Mouse (Mus musculus): ENCODE results near the gene Sox5. TPM values are rescaled to one million over a fixed set of nuclear protein-coding genes. Genes with fewer than 3 reads are reported as not detected.

Sox5 gene
- total RNA-seq, 2 experiments from 2014 or later = 15.5 to 16.1 TPM

DNA sequence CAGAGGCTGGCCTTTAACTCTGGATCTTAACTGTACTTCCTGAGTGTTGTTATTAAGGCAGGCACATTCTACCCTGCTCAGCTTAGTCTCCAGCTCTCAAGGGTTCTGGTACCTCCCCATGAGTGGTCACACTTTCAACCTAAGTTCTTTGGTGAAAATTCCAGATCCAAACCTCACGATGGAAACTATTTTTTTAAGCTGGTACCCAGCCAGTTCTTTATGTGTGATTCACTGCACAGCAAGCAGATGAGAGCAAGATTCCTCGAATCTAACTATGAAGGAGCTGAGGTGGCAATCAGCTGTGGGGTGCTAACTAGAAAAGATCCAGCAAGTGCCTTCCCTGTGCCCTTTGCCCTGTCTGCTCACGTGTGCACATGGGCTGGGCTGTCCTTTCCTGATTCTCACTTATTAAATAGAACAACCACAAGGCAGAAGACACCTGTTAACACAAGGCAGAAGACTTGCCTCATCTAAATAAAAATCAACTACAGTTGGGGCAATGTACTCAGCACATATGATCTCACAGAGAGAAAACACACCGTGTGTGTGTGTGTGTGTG, 118.2 kb downstream of the Sox5 start:
- no peak for DNase-seq (ENCODE audit: low spot score in 2 of 2)

DNA sequence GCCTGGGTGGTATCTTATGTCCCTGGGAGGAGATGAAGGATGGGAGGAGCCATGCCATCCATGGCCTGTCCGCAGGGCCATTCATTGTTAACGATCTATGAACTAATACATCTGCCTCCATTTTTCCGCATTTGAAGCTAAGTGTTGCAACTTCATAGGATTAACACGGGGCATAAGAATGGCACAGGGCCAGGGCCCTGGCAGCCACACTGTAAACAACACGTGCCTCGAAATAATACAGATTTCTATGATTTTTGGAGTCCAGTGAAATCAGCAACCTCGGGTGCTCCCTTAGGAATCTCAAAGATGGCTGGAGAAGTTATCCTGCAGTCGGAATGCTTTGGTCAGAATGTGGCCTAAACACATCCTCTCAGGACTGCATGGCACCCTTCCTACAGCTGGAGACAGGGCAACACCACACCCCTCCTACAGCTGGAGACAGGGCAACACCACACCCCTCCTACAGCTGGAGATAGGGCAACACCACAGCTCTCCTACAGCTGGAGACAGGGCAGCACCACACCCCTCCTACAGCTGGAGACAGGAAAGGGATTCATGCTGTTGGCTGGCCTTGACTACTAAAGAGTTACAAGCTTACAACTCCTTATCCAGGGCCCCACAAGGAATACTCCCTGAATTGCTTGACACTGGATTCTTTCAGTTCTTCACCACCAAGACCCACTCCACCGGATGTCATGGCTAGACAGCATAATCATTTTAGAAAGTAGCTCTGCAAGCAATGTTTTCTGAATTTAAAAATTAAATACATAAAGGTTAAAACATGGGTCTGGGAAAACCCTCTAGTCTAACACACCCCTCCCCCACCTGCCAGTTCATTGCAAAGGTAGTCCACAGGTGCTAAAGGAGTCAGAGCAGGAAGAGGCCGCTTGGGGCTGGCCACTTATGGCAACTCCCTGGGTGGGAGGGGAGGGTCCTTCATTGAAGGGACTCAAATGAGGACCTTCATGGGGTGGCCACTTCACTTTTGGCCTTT, 122.4 kb downstream of the Sox5 start:
- DNase-seq (ENCODE audit: low spot score in 2 of 2) = no peak

DNA sequence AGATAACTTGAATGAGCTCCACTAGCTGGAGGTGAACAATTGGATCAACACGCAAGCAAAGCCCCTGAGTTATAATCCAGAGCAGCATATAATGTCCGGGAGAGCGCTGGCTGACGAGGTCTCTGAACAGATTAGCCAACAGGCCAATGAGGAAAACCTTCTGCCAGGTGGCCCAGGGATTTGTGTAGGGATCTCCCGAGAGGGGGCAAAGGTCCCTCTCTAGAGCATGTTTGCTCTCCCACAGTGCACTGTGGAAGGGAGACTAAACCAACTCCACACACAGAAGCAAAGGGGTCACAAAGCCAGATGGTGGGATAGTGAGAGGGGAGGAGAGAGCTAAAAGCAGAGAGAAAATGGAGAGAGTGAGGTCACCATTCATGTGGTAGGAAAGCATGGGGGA, 128.9 kb downstream of the Sox5 start:
- no peak for DNase-seq (ENCODE audit: low spot score in 2 of 2)

DNA sequence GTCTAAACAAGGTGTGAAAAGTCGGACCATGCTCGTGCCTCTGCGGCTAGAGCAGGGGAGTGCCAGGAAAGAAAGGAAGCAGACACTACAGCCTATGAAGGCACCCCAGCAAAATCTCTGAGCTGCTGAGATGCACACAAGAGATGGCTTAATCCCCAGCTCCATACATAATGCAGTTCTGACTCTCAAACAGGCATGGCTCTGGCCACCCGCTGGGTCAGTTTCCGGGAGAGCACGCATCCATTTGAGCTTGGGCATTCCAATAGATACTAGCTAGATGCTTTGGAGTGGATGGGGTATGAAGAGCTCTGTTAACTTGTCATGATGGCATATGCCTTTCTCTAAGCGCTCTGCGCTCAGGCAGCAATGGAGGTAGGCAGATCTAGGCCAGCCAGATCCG, 132.9 kb downstream of the Sox5 start:
- DNase-seq (ENCODE audit: low spot score in 2 of 2) = no peak

DNA sequence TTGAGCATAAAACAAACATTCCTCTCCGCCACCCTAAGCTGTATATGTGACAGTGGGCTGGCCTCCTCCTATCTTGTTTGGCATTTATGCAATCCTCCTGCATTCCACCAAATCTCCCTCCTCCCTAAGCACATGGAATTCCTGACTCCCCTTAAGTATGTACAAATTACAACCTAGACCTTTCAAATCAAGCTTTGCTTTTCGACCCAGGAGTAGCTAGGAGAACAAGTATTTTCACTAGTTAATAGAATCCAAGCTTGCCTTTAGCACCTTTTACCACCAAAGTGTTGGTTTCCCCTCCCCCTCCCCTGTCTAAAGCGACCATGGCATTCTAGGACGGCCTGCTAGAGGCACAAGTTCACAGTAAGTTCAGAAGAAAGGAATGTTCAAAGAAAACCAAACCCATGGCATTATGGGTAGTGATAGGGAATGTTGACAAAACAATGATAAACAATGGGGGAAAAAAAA, 133.6 kb downstream of the Sox5 start:
- DNase-seq (ENCODE audit: low spot score in 2 of 2) = no peak

DNA sequence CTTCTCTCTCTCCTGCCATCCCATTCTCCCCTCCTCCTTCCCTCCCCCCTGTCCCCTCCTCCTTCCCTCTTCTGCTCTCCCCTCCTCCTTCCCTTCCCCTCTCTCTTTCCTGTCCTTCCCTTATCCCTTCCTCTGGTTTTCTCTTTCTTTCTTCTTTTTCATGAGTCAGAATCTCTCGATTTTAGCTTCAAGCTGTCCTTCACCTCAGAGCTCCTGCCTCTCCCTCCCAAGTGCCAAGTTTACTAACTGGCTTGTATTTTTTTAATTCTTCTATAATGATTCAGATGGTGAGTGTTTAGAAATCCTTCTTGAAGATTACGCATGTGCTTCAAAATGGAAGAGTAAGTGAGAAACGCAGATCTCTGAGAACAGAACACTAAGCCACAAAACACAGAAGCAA, 135.4 kb downstream of the Sox5 start:
- no peak for DNase-seq (ENCODE audit: low spot score in 2 of 2)

DNA sequence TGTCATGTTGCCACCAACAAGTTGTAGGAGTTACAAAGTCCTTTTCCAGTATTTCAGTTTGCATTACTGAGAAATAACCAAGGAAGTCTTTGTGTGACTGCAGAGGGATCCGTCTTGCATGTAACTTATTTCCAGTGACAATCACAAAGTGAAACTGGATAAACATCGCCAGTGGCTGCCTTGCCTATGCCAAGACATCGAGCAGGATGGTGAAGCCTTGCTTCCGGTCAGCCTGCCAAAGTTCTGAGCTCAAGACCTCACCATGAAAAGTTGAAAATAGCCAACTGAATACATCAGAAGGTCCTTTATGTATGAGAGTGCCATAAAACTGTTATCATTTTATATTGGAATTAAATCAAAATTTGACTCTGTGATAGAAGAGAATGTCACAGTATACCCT, 136.0 kb downstream of the Sox5 start:
- no peak for DNase-seq (ENCODE audit: low spot score in 2 of 2)

DNA sequence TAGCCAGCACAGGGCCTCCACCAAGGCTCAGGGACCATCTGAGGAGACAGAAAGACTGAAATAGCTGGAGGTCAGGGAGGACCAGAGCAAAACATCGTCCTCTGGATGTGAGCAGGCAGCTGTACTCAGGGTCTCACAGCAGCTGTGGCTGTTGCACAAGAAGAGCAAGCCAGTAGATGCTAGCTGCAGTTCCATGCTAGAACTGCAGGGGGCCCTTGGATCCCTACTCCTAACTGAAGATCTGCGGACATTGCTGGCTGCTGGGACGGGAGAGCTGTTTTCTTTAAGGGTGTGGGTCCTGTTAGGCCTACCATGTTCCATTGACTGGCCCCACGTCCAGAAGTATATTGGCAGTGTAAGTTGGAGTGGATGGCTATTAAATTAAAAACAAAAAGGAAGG, 137.1 kb downstream of the Sox5 start:
- DNase-seq (ENCODE audit: low spot score in 2 of 2) = no peak

DNA sequence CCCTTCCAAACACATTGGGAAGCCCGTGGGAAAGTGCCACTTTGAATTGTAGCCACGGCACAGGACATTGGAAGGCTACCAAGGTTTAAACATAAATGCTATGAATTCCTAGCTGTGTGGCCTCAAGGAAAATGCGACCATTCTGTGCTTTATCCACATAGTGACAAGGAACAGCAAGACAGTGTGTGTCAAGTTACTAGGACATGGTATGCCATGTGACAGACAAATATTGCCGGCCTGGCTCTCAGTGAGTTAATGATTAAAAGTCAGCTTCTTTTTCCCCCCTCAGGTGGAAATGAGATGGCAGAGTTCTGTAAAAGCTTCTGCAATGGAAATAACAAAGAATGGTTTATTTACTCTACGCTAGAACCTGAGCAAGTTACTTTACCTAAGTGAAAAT, 138.2 kb downstream of the Sox5 start:
- no peak for DNase-seq (ENCODE audit: low spot score in 2 of 2)

DNA sequence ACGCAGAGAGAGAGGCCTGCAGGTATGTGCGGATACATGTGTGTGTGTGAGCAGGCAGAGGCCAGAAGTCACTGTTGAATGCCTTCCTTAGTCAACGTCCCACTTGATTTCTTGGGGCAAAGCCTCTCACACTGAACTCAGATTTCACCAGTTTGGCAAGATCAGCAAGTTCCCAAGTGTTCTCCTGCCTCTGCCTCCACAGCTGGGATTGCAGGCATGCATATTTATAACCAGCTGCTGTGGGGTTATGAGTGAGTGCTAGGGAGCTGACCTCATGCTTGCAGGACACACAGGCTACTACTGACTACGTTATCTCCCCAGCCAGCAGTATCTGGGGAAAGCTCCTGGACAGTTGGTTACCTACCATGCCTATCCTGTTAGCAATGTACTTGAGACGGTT, 139.9 kb downstream of the Sox5 start:
- DNase-seq (ENCODE audit: low spot score in 2 of 2) = no peak

DNA sequence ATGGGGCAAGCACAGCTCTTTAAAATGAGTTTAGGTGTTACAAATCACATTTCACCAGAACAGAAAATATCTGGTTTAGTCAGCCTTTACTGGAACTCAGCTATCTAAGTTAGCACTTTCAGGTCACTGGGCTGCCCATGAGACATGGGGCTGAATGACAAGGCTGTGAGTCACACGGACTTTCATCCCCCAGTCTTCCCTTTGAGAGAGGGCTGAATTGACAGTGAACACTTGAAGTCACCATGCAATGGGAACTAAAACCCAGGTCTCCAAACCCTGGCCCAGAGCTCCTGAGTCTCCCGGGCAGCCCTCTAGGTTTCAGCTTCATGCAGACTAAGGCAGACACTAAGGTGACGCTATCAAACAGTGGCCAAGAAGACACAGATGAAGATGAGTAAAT, 141.2 kb downstream of the Sox5 start:
- no peak for DNase-seq (ENCODE audit: low spot score in 2 of 2)

DNA sequence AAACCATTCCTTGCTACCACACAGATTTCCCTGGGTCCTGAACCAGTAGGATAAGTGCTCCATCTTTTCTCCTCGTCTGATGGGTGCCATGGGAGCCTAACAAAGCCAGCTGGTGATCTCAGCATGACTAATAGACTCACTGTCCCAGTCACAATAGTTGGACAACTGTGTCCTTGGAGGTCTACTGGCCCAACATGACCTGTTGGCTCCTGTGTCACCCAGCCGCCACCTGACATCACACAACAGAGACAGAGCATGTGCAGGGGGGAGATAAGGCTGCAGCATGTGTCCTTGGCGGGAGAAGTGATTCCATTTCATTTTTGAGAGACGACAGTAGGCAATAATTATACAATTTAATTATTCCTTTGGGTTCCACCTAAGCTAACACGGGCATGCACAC, 143.2 kb downstream of the Sox5 start:
- DNase-seq (ENCODE audit: low spot score in 2 of 2) = peak in 1 of 2 experiments; percentile 3

DNA sequence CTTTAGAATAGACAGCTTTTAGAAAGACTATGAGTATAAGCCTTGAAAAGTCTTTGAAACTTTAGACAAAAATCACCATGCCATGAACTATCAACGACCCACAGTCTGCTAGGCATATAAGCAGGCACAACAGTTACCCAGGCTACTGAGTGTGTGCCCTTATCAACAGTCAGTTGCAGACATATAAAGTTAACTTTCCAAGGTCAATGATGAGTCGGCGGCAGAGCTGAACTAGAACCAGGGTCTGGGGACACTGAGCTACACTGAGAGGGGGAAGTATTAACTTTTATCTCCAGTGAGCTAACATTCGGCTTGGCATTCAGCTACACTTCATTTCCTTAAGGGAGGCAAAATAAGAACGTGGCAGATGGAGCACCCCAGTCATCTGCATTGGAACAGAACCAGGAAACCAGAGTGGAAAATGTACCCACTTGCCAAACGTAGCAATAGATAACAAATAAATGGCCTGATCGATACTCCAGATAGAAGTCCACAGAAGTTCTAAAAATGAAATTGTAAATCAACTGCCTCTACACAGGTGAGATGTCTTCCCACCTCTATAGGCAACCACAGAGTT, 154.2 kb downstream of the Sox5 start:
- DNase-seq (ENCODE audit: low spot score in 2 of 2) = no peak

DNA sequence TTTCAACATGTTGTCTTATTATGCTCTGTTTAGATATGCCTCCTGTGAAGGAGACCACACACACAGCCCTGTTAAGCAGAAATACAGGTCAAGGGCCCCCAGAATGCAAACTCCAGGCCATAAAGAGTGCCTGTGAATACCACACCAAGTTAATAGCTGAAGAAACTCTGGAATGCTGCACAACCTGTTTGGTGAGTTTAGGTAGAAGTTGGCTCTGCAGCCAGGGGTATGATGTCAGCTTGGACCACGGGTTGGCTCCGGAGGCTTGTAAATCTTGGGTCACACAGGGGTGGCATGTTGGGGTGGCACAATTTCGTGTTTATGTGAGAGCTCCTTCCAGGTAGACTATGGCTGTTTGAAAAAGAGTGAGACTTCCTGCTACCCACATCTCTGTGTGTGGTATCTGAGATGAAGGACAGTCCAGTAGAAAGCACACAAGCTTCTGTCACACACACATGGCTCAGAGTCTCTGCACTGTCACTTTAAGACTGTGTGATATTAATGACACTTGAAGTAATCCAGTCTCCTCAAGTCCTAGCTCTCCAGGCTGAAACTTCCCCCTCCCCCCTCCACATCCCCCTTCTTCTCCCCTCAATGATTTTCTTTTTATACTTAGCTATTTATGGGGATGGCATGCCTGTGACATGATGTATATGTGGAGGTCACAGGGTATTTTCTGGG, 160.5 kb downstream of the Sox5 start:
- no peak for DNase-seq (ENCODE audit: low spot score in 2 of 2)

DNA sequence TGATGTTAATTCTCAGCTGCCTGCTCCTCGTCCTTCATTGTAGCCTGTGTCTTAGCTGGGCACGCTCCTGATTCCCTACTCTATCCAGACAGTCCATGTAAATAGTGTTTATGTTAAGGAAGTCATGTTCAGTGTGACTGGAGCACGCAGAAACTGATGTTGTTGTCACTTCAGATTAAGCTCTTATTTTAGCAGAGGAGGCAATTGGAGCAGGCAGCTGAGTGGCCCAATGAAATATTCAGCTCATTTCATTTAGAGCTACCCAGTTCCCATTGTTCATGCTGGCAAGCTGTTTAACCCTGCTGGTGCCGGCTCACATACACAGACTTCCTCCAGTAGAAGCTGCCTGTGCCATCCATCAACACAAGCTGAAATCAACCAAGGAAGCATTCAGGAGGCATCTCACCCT, 170.4 kb downstream of the Sox5 start:
- no peak for DNase-seq (ENCODE audit: low spot score in 2 of 2)

DNA sequence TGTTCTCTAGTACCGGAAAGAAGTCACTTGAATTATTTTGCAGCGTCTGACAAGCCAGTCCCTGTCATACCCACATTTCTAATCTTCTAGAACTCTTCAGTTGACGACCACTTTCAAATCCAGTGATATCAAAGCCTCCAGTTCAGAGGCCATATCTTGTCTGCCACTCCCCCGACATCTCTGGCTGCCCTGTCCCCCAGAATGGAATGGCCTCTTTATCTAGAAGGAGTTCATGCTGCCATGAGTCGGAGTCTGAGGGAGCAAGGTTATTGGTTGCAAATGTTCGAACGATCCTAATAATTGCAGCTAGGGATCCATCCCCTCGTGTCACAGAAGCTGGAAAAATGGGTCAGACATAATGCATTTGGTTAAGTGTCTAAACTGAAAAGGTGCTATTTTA, 170.9 kb downstream of the Sox5 start:
- no peak for DNase-seq (ENCODE audit: low spot score in 2 of 2)

DNA sequence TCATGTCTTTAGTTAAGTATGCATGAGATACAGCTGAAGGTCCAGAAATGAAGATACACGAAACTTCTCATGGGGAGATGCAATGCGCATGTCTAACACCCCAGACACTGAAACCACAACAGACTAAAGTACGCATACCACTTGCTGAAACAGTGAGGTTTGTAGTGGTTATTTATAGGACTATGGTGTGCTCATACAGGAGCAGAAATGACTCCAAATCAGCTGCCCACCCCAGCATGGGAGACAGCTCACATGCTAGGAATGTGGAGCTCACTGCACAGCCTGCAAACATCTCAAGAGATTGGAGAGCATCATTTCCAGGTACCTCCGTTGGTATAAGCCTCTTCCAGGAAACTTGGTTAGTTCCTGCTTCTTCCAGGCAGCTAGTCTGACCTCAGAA, 178.9 kb downstream of the Sox5 start:
- DNase-seq (ENCODE audit: low spot score in 2 of 2) = no peak

DNA sequence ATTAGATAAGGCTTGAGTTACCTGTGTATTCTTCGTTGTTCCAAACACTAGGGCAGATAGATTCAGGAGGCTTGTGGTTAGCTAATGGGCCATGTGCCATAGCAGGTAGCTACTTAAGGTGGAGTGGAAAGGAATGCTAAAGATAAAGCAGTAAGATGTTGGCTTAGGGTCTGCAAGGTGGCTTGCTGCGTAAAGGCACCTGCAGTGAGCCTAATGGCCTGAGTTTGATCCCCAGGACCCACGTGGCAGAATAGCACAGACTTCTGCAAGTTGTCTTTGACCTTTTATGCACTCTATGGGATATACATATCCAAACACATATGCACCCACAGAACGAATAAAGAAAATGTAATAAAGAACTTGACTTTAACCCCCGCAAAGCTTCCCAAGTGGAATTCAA, 181.4 kb downstream of the Sox5 start:
- DNase-seq (ENCODE audit: low spot score in 2 of 2) = no peak

DNA sequence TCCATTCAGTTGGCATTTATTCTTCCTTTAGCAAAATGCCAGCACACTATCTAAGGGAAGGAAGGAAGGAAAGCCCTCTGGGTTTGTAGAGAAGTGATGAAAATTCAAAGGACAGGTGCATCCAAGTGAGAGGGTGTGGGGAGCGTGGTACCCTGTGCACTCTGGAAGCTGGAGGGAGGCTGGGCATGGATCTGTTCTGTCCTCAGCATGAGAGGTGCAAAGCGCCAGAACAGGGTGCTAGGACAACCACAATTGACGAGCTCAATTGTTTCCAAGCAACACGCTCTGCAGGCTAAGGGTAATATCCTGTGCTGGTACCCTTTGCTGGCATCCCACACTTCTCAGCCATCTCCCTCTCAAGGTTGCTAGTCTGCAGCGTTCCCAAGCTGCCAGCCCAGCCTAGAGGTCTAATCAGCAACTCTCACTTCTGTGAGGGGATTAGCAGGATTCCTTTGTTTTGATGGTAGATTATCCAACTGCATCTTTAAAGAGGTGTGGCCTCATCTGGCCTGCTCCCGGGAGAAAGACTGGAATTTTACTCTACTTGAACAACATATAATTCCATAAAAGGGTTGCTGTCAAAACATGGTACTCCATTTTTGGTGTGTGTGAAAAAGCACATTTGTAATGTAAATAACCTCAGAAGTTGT, 183.3 kb downstream of the Sox5 start:
- no peak for DNase-seq (ENCODE audit: low spot score in 2 of 2)

DNA sequence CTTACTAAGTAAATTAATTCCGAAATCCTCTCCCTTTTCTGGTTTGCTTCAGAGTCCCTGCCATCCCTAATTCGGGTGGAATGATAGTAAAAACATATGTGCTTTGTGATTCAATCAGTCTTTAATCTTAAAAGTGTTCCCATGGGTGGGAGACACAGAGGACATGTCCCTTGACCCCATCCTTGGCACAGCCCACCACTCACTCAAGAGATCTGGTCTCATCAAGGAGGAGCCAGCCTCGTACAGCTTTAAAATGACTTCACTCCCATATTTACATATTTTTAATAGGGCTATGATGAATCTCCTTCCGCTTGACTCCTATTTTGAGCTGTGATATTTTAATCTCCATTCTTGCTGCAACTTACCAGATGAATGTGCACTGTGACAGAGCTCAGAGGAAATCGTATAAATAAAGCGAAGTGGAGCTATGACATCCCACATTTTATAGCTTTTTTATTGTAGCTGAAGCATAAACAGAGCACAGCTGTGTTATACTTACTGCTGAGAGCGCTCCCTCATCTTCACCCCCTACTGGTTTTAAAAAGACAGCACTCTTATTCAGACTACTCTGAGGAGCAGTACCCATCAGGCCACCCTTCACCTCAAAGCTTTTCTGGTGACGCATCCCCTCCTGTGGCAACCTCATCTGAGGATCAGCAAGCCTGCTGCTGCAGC, 185.1 kb downstream of the Sox5 start:
- DNase-seq (ENCODE audit: low spot score in 2 of 2) = no peak

DNA sequence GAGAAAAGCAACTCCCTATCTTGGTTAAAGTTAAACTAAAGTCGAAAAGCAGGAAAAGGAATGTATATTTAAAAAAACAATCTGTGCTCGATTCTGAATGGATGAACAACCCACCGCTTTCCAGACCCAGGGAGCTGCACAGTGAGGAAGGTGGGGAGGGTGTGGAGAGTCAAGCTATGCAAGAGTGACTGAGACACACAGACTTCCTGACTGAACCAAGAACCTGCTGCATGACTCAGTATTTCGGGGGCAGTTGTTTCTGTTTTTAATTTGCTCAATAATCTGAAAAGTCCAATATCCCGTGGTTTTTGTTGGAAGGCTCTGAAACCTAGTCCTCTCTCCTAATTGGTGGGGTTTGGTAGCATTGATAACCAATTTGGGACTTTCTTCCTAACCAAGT, 196.9 kb downstream of the Sox5 start:
- no peak for DNase-seq (ENCODE audit: low spot score in 2 of 2)

All from adrenal gland, postnatal 4 days (tissue).